Mouse (Mus musculus) subcutaneous adipose tissue, adult 2 months (tissue): ENCODE measurements around the gene Pigyl. TPM values are rescaled to one million over a fixed set of nuclear protein-coding genes. Genes with fewer than 3 reads are reported as not detected.

ENCODE experiments used
- polyA plus RNA-seq: library from polyadenylated mRNA; depleted of rRNA; stranded (reverse); fragments of >200 nt; gene quantifications from 2 replicates; pipeline ENCODE4 v1.2.3, GENCODE M21; 2012; ENCODE audit warnings: low replicate concordance; rRNA removed

Pigyl gene
- polyA plus RNA-seq = 64.5 and 77.9 TPM in 2 replicates

DNA sequence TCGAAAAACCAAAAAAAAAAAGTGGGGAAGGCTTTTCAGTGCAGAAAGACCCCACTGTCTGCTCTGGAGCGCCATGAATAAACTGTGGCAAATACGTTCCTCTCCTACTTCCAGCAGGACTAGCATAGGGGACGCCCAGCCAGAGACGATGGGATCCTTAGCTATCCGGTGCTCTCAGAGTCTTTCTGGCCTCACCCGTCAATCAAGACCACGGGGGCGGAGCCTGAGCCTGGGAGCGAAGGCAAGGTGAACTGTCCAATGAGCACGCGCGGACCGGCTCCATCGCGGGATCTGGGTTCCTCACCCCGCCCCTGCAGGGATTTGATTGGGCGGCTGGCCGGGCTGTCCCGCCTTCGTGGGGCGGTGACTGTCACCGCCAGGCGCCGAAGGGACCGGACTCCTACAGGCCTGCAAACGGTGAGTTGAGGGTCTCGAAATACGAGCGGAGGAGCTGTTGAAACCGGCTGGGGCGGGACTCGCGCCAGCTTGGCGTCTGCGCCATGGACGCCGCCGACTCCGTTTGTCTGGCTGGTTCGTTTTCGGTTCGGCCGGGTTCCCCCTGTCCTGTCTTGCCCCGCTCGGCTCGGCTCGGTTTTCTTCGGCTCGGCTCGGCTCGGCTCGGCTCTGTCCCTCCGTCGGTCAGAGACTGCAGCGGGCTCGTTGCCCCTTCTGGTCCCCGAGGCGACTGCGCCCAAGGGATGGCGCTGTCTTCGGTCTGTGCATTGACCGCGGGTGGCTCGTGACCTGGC is at the start of gene Pigyl:
Gene Pigyl, plus strand, starts transcription at position 350 of the 749 bp plus-strand sequence.

DNA sequence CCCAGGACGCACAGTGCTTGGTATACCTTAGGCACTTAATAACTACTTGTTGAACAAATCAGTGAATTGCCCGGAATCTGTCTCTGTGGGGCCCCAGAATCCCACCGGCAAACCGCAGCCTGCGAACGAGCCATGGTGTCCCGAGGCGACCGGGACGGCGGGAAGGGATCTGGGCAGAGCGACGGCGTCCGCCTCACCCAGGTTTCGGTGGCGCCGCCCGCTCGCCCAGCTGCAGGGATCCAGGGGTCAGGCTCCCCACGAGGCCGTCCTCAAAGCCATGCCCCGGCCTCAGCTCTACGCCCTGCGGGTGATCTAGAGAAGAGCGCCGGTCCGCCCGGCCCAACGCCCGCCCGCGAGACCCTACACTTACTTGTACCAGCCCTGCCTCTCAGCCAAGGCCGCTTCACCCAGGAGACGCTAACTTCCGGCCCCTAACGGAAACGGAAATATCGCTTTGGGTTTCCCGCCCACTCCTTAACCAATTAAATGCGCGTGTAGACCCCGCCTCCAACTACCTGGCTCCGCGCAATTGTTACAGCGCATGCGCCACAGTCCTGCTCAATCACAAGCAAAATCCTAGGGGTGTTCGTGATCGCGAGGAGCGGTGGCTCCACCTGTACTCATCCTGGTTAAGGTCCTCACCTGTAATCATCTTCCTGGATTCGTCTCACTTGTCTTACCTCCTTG is 39.8 kb upstream of the Pigyl start, which contains the start of gene Elof1:
Gene Elof1, minus strand, starts transcription at position 433 of the 687 bp plus-strand sequence.

DNA sequence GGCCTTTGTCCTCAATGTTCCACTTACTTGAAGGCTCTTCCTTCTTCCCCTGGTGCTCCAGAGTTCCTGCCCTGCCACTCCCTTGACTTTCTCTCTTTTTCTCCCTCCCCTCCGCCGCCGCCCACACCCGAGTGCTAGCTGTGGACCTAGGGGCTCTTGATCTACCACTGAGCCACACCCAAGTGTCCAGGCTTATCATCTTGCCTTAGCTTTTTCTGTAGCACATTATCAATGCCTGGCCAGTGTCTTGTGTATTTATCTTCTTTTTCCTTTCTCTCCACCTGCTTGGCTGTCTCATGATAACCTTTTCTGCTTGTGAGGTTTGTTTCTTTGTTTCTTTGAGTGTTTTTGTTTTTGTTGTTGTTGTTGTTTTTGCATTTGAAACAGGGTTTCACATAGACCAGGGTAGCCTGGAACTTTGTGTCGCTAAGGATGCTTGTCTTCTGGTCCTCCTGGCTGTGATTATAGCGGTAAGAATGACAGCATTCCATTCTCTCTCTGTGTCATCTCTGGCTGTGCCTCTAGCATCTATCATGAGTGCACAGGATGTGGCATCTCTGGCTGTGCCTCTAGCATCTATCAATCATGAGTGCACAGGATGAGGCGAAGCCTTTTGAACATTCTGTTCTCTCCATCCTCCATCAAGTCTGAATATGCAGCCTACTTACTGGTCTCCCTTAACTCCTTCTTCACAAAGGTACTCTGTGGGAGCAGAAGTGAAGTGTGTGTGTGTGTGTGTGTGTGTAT is 20.8 kb upstream of the Pigyl start, which contains the start of gene Acp5:
Gene Acp5, minus strand, starts transcription at position 68 of the 747 bp plus-strand sequence.

DNA sequence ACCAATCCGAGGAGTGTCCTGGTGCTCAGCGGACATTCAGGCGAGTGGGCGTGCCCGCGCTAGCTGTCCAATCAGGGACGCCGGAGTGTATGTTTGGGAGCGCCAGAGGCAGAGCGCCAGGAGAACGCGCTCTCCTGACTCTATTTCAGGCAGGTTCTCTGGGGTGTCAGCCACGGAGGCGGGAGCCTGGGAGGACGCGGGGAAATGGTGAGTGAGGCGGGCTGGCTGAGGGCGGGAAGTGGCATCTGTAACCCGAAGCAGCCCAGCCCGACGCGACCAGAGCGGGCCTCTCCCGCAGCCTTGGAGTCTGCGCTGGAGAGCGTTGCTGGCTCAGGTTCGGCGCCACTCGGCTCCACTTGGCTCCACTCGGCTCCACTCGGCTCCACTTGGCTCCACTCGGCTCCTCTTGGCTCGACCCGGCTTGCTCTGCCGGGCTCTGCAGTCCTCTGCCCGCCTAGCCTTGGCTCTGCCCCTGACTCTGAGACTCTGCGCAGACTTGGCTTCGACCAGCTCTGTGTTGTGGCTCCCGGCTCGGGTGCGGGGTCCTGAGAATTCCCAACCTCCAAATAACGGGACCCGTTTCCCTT is 31.5 kb downstream of the Pigyl start, which contains the start of gene Zfp872:
Gene Zfp872, plus strand, starts transcription at position 66 of the 587 bp plus-strand sequence.

Other genes with a start within 250 kb of the Pigyl start
- 104 and 231 TPM in 2 replicates for gene Rab3d, start 238.7 kb upstream of the Pigyl start, polyA plus RNA-seq
- 10.3 and 13.2 TPM in 2 replicates for gene Ccdc159, start 229.4 kb upstream of the Pigyl start, polyA plus RNA-seq
- 156 and 380 TPM in 2 replicates for gene Tmem205, start 229.3 kb upstream of the Pigyl start, polyA plus RNA-seq
- 15.4 and 26.3 TPM in 2 replicates for gene Plppr2, start 219.8 kb upstream of the Pigyl start, polyA plus RNA-seq
- gene Swsap1, start 201.1 kb upstream of the Pigyl start, polyA plus RNA-seq = 7.3 and 11.5 TPM in 2 replicates
- gene Epor, start 193.3 kb upstream of the Pigyl start, polyA plus RNA-seq = 7.3 and 23.8 TPM in 2 replicates
- 16.3 and 35.2 TPM in 2 replicates for gene Rgl3, start 167.4 kb upstream of the Pigyl start, polyA plus RNA-seq
- gene Ccdc151, start 154.2 kb upstream of the Pigyl start, polyA plus RNA-seq = 0.07 and 0.19 TPM in 2 replicates
- 71.3 and 86.6 TPM in 2 replicates for gene Prkcsh, start 154.0 kb upstream of the Pigyl start, polyA plus RNA-seq
- 0.22 and 0.56 TPM in 2 replicates for gene Elavl3, start 104.8 kb upstream of the Pigyl start, polyA plus RNA-seq
- not detected in 2 replicates for gene Gm49318, start 85.6 kb upstream of the Pigyl start, polyA plus RNA-seq
- gene Zfp653, start 85.5 kb upstream of the Pigyl start, polyA plus RNA-seq = 14.6 and 26.8 TPM in 2 replicates
- 56.9 and 69.5 TPM in 2 replicates for gene Ecsit, start 71.4 kb upstream of the Pigyl start, polyA plus RNA-seq
- 19.0 and 388 TPM in 2 replicates for gene Cnn1, start 57.6 kb upstream of the Pigyl start, polyA plus RNA-seq
- 141 and 144 TPM in 2 replicates for gene Elof1, start 39.7 kb upstream of the Pigyl start, polyA plus RNA-seq
- 344 and 1,133 TPM in 2 replicates for gene Acp5, start 21.1 kb upstream of the Pigyl start, polyA plus RNA-seq
- 0.33 TPM in 2 replicates for gene Zfp872, start 31.2 kb downstream of the Pigyl start, polyA plus RNA-seq
- 19.3 and 20.7 TPM in 2 replicates for gene Zfp809, start 68.9 kb downstream of the Pigyl start, polyA plus RNA-seq
- gene Zfp599, start 103.0 kb downstream of the Pigyl start, polyA plus RNA-seq = 0.04 and 0.71 TPM in 2 replicates
- gene Zfp810, start 150.8 kb downstream of the Pigyl start, polyA plus RNA-seq = 7.9 and 8.0 TPM in 2 replicates
- gene Anln, start 232.3 kb downstream of the Pigyl start, polyA plus RNA-seq = 2.0 and 4.9 TPM in 2 replicates